Mouse (Mus musculus) gastrocnemius, adult 2 months (tissue): ENCODE results near the gene Rps6ka5. TPM values are rescaled to one million over a fixed set of nuclear protein-coding genes. Genes with fewer than 3 reads are reported as not detected.

Source experiments
- DNase-seq: peaks from one replicate; pipeline ENCODE4 v3.0.0; 2022
- H3K27ac ChIP-seq: fragments of 200-600 bp; 2 replicates; pipeline ENCODE4 v1.8.1; 2022; ENCODE audit warnings: mild to moderate bottlenecking
- H3K4me3 ChIP-seq: fragments of 200-600 bp; 2 replicates; pipeline ENCODE4 v1.8.1; 2022; ENCODE audit warnings: mild to moderate bottlenecking, moderate library complexity
- CTCF ChIP-seq: fragments of 200-600 bp; IDR thresholded peaks from 2 replicates; pipeline ENCODE4 v1.8.1; 2022; ENCODE audit warnings: antibody characterized with exemption, mild to moderate bottlenecking, moderate library complexity
- intact Hi-C: fragments of 180-260 bp; cut with DNase I; formaldehyde crosslinking; loops from one replicate; pipeline ENCODE4 v1.15.1; 2025
- total RNA-seq, 2 experiments: library from RNA; stranded (reverse); gene quantifications; 2 replicates each; pipeline ENCODE4 v1.2.3; 2021

Gene Rps6ka5
- total RNA-seq, 2 experiments from 2014 or later = 11.1 to 11.8 TPM

- H3K4me3 ChIP-seq = no peak overlapping the region
- intact Hi-C loops = loop anchor here (10.0 kb wide), 1 partner anchor 207 kb away; no protein-coding TSS in a partner anchor
- DNase-seq = no peak
- no peak for TF ChIP-seq CTCF
- no peak overlapping the region for H3K27ac ChIP-seq
Observed at GRCm38 (mm10) chr12:100717446-100717845, 9.3 kb downstream of the Rps6ka5 start.

GRCm38 (mm10) chr12:100716969-100717368 lies 9.8 kb downstream of the Rps6ka5 start:
- DNase-seq = no peak
- H3K4me3 ChIP-seq = no peak overlapping the region

GRCm38 (mm10) chr12:100711819-100712218 lies 15.0 kb downstream of the Rps6ka5 start:
- H3K4me3 ChIP-seq = no peak overlapping the region
- no peak for TF ChIP-seq CTCF
- DNase-seq = no peak
- intact Hi-C loops = loop anchor here (10.0 kb wide), 1 partner anchor 213 kb away; no protein-coding TSS in a partner anchor
- H3K27ac ChIP-seq = no peak overlapping the region

More at GRCm38 (mm10) chr12:100716969-100717368, 9.8 kb downstream of the Rps6ka5 start:
- H3K27ac ChIP-seq = no peak overlapping the region
- no peak for TF ChIP-seq CTCF
- intact Hi-C loops = loop anchor here (10.0 kb wide), 1 partner anchor 208 kb away; no protein-coding TSS in a partner anchor

- intact Hi-C loops = loop anchor here (10.0 kb wide), 1 partner anchor 214 kb away; no protein-coding TSS in a partner anchor
- TF ChIP-seq CTCF = no peak
- no peak for DNase-seq
- H3K27ac ChIP-seq = peak overlapping the region; percentile 49
- peak overlapping the region; percentile 19; the same call in 1 of the 2 replicates for H3K4me3 ChIP-seq
Observed at GRCm38 (mm10) chr12:100711116-100711691, 15.6 kb downstream of the Rps6ka5 start.

GRCm38 (mm10) chr12:100710432-100710831 lies 16.4 kb downstream of the Rps6ka5 start:
- TF ChIP-seq CTCF = no peak

GRCm38 (mm10) chr12:100707312-100707711 lies 19.5 kb downstream of the Rps6ka5 start:
- Histone ChIP-seq H3K4me3 (no peak overlapping the region), H3K27ac (no peak overlapping the region)
- intact Hi-C loops = no loop called here
- DNase-seq = no peak
- no peak for TF ChIP-seq CTCF

More at GRCm38 (mm10) chr12:100710432-100710831, 16.4 kb downstream of the Rps6ka5 start:
- no peak for DNase-seq
- Histone ChIP-seq H3K27ac (peak overlapping the region; percentile 49; the same call in 1 of the 2 replicates), H3K4me3 (no peak overlapping the region)
- intact Hi-C loops = loop anchor here (10.0 kb wide), 1 partner anchor 214 kb away; no protein-coding TSS in a partner anchor

GRCm38 (mm10) chr12:100705057-100705722 lies 21.6 kb downstream of the Rps6ka5 start:
- Histone ChIP-seq H3K4me3 (no peak overlapping the region), H3K27ac (no peak overlapping the region)
- no peak for TF ChIP-seq CTCF
- intact Hi-C loops = no loop called here
- no peak for DNase-seq

- H3K27ac ChIP-seq = no peak overlapping the region
- no peak overlapping the region for H3K4me3 ChIP-seq
- TF ChIP-seq CTCF = no peak
- DNase-seq = no peak
- intact Hi-C loops = no loop called here
Observed at GRCm38 (mm10) chr12:100698019-100698418, 28.8 kb downstream of the Rps6ka5 start.

GRCm38 (mm10) chr12:100696621-100697020 lies 30.2 kb downstream of the Rps6ka5 start:
- Histone ChIP-seq H3K27ac (no peak overlapping the region), H3K4me3 (no peak overlapping the region)
- DNase-seq = no peak
- TF ChIP-seq CTCF = no peak
- intact Hi-C loops = no loop called here

- Histone ChIP-seq H3K4me3 (no peak overlapping the region), H3K27ac (no peak overlapping the region)
- DNase-seq = no peak
- TF ChIP-seq CTCF = no peak
- intact Hi-C loops = no loop called here
Observed at GRCm38 (mm10) chr12:100695252-100695651, 31.5 kb downstream of the Rps6ka5 start.

- DNase-seq = no peak
- H3K27ac ChIP-seq = no peak overlapping the region
- intact Hi-C loops = no loop called here
- H3K4me3 ChIP-seq = no peak overlapping the region
- no peak for TF ChIP-seq CTCF
Observed at GRCm38 (mm10) chr12:100692208-100692607, 34.6 kb downstream of the Rps6ka5 start.

- TF ChIP-seq CTCF = no peak
- DNase-seq = no peak
- intact Hi-C loops = no loop called here
Observed at GRCm38 (mm10) chr12:100690444-100690843, 36.3 kb downstream of the Rps6ka5 start.

GRCm38 (mm10) chr12:100688177-100688576 lies 38.6 kb downstream of the Rps6ka5 start:
- no peak for DNase-seq
- no peak for TF ChIP-seq CTCF
- H3K4me3 ChIP-seq = no peak overlapping the region
- intact Hi-C loops = no loop called here
- no peak overlapping the region for H3K27ac ChIP-seq

More at GRCm38 (mm10) chr12:100690444-100690843, 36.3 kb downstream of the Rps6ka5 start:
- Histone ChIP-seq H3K4me3 (no peak overlapping the region), H3K27ac (no peak overlapping the region)
